Mouse (Mus musculus) MN1 (cell line): ENCODE results near the gene Ppm1n.

ENCODE experiments used
- DNase-seq: peaks from one replicate; pipeline ENCODE4 v3.0.0-alpha.2; 2016; ENCODE audit warnings: low spot score

Gene Ppm1n

DNA sequence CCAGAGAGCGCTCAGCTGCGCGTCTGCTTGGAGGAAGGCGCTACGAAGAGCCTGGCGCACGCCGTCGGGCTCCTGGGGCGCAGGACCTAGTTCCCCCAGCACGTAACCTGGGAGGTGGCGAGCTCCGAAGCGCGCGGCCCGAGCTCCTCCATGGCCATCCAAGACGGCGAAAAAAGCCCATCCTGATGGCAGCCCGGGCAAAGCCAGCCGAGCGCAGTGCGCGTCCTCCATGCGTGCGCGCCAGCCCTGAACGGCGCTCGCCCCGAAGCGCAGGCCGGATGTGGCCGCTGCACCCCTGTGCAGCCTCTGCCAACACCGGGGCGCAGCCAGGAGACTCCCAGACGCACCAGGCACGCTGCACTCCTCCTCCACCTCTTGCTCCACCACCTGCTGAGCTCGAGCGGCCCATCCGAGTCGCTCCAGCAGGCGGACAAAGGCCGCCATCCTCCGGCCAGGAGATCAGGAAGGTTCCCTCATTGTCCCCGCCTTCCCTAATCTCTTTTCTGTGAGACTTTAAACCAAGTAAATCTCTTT, at the start of gene Ppm1n:
Gene Ppm1n, minus strand, starts transcription at position 484 of the 534 bp plus-strand sequence.
- DNase-seq: no peak

DNA sequence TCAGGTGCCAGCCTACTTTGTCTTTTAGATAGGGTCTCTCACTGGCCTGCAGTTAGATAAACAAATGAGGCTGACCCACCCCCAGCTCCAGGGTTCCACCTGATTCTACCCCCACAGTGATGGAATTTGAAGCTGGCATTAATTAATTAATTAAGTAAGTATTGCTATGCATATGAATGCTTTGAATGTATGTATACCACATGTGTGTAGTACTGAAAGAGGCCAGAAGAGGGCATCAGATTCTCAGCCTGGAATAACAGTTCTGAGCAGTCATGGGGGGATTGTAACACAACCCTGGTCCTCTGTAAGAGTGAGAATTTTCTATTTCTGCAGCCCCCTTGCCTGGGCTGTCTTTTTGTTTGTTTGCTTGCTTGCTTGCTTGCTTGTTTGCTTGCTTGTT, 48.6 kb upstream of the Ppm1n start:
- DNase-seq: no peak

DNA sequence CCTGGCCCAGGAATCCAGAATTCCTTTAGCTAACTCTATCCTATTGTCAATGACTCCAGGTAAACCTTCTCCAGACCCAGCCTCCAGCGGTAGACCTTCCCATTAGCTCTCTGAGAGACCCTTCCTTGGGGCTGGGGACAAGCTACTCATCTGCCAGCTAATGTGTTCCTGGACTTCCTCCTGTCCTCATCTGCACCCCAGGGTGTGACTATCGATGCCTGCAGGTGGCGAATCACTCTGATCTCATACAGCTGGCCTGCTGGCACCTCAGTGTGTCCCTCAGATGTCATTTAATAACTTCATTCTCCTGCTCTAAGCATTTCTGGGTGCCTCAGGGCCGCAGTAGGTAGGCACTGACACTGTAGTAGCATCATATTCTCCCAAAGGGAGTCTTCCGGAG, 47.9 kb upstream of the Ppm1n start:
- DNase-seq: no peak

DNA sequence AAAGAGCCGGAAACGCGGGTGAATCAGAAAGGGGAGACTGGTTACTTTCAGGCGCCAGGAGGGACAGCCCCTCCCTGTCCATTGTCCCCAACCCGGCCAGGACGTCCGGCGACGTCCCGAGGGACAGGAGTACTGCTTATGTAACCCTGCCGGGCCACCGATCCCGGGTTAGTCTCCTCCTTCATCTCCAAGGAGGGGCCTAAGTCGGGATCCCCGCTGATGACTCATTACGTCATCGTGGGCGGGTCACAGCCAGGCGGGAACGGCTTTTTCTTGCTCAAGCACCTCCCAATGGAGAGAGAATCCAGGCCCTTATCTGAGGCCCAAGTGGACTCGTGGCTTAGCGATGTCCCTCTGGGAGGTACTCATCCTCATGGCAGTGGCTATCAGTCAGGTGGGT, 47.3 kb upstream of the Ppm1n start:
- peak; percentile 94 for DNase-seq

DNA sequence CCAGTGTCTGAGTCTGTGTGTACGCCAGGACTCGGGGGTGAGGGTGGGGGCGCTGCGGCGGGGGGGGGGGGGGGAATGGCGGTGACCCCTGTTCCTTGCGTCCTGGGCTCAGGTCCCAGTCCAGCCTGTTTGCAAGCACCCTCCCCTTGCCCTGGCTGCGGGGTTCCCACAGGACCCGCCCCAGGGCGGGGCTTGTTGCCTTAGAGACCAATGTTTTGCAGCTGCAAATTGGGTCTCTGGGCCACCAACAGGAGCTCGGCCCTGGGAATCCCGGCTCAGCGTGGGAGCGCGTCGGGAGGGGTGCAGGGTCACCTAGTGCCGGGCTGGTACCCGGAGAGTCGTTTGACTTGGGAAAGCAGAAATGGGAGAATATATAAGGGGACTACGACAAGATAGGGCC, 46.5 kb upstream of the Ppm1n start:
- DNase-seq: peak; percentile 92

DNA sequence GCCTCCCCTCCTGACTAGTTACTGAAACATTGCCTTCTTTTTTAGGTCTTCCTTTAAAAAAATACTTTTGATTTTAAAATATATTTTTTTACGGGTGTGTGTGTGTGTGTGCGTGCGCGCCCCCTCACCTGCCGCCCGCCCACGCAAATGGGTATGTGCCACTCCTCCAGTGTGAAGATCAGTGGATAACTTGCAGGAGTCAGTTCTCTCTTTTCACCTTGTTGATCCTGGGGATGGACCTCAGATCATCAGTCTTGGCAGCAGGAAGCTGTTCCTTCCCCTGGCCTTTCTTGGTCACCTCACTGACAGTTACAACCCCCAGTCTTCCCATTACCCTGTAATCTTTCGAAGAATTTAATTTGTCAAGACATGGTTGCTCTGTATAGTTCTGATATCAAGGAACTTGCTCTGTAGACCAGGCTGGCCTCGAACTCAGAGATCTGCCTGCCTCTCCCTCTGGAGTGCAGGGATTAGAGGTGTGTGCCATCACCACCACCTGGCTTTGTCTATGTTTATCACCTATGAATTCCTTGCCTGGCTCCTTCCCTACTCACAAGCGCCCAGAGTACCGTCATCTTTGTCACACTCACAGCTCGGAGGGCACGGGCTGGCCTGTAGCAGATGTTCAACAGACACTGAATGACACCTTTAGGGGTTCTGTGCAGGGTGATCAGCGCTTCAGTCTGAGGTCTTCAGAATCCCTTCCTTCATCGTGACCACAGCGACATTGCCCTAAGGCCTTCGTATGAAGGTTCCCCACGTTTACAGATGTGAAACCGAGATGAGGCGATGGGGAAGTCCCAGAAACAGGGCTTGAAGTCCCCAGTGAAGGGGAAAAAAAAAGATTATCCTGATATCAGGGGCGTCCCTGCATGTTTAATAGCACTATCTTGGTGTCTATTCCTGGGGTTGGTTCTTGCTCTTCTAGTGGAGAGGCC, 45.7 kb upstream of the Ppm1n start:
- DNase-seq: no peak

DNA sequence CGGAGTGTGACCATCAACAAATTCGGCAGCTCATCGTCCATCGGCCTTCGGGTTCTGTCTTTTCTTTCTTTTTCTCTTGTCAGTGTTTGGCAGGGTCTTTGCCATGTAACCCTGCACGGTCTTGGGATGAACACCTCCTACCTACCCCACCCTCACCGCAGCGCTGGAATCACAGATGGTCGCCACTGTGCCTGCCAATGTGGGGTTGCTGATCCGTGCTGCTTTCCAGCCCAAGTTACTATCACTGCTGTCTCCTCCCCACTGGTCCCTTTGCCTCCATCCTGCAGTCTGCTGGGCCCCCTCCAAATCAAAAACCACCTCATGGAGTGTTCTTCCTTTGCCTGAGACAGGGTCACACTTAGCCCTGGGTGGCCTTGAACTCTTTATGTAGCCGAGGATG, 44.4 kb upstream of the Ppm1n start:
- no peak for DNase-seq

DNA sequence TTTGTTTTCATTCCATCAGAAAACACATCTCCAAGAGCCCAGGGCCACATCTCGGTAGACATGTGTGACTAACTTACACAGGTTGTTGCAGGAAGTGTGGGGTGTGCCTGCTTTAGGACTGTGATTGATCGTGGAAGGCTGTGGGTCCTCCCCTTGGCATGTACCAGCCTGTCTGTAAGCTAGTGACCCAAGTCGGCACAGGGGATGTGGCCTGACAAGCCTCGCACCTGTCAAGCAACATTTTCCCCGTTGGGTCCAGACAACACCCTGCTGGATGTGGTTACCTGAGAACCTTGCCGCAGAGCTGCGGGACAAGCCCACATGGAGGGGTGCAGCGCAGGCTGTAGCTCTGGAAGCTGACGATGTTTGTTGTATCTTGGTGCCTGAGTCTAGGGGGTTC, 42.6 kb upstream of the Ppm1n start:
- no peak for DNase-seq

DNA sequence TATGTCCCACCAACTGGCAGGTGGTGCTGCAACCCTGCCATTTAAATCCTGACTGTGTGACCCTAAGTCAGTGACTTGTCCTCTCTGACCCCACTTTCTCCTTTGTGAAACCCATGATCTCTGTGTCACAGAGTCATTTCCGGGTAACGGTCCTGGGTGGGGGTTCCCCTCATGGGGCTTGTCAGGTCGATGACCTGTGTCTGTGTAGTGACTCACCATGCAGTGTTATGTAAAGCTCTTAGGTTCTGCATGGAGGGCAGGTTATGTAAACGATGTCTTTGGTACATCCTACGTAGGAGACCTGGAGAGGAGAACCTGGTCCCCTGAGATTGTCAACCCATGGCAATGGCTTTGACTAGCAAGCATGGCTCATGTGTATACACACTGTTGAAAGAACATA, 41.6 kb upstream of the Ppm1n start:
- DNase-seq: no peak

DNA sequence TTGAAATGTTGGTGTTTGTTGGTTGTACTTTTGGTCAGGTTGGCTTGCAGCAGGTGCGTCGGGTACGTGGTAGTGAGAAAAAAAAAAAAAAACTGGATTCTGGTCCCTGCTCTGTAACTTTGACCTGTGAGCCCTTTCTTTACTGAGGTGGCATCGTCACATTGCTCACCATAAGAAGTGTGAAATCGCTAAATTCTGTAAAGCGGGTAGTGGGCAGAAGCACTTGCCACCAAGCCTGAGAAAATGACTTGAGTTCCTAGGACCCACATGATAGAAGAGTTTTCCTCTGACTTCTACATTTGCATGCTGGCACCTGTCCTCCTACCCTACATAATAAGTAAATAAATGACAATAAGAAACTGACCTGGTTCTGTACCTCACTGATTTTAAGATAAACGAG, 40.8 kb upstream of the Ppm1n start:
- no peak for DNase-seq

DNA sequence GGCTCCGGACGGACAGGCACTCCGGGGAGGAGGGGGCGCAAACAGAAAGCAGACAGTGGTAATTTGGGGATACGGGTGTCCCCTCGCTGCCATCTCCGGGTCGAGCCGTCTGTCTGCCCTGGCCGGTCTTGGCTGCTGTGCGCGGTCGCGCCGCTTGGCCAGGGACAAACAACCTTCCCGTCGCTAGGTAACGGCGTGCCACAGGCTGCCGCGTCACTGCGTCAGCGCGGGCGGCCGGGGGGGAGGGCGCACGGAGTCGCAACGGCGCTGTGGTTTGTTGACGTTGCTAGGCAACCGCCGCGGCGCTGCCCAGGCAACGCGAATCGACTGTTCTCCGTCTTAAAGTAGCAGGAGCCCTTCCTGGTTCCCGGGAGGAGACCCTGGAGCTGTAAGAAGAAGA, 40.0 kb upstream of the Ppm1n start:
- peak; percentile 97 for DNase-seq

DNA sequence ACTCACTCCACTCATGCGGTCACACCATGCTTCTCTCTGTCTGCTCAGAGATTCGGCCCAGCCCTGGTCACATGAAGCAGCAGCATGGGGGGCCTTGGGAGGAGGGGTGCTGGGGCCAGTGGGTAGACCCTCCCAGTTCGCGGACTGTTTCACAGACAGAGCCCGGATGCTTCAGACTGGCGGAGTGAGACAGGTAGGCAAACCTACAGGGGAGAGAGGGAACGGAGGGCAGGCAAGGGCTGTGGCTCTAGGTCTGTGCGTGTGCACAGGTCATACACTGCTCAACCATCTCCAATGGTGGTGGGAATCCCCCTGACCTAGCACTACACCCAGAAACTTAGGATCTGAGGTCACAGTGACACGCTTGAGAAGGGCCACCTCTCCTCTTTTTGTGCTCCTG, 39.6 kb upstream of the Ppm1n start:
- peak; percentile 32 for DNase-seq

DNA sequence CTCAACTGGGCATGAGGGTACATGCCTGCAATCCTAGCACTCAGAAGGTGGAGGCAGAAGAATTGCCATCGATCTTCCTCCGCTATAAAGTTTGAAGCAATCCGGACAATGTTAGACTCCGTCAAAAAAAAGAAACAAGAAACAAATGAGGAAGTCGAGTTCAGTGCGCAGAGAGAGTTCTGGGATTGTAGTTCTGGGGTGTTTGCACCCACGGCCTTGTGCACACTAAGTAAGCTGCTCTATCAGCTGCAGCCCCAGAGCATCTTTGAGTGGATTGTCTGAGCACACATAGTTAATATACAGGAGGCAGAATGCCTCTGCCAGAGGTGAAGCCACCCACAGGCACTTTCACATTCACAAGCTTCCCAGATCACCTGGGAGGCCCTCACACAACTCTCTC, 38.8 kb upstream of the Ppm1n start:
- no peak for DNase-seq

DNA sequence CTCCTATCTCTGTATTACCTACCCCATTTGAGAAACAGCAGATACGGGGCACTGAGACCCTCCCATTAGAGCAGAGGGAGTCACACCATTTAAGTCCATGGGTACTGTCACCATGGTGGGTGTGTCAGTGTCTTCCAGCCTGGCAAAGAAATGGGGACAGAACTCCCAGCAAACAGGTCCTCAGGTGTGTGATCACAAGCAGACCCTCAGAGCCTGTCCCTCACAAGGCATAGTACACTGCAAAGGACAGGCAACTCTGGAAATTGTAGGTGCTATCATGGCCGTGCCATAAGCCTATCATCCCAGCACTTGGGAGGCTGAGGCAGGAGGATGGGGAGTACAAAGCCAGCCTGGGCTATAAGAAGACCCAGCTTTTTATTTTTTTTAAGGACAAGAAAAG, 38.3 kb upstream of the Ppm1n start:
- DNase-seq: no peak

DNA sequence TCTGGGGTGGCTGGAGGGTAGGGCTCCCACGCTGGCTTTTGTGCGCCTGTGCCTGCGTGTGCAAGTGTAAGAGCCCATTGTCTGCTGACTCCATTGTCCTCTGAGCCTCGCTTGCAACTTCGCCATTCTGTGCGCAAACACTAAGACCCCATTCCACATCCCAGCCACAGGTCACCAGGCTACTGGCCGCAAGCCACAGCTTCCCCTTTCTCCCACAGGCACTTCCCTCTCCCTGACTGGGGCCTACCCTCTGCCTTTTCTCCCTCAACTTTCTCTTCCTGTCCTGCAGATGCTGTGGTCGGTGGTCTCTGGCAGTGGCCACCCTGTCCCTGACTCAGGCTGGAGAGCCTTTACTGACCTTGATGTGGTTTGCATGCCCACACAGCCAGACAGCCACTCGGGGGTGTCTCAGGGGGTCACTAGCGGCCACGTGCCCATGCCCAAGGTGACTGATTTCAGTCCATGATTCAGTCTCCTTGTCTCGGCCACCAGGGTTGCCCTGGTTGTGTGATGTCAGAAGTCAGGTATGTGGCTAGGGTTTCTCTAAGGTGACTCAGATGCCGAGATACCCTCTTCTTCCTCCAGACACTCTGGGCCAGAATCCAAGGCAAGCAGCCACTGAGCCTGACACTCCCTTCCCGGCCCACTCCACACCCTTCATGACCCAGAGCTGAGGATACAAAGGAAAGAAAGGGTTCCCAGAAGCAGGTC, 36.7 kb upstream of the Ppm1n start:
- DNase-seq: no peak

DNA sequence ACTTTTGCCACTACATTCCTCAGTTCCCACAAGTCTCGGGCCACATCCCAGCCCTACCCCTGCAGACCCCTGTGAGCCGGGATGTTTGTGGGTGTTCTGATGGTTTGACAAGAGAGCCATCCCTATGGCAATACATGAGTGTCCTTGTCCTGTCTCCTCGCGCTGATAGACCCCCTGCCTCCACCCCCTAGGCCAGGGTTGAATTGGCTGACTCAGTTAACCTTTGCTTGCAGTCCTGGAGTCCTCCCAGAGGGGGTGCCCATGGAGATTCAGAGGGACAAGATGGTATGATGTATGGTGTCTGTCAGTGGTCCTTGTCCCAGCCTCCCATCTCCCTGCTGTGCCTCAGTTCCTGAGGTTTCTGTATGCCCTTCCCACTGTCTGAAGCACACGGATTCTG, 34.2 kb upstream of the Ppm1n start:
- no peak for DNase-seq

DNA sequence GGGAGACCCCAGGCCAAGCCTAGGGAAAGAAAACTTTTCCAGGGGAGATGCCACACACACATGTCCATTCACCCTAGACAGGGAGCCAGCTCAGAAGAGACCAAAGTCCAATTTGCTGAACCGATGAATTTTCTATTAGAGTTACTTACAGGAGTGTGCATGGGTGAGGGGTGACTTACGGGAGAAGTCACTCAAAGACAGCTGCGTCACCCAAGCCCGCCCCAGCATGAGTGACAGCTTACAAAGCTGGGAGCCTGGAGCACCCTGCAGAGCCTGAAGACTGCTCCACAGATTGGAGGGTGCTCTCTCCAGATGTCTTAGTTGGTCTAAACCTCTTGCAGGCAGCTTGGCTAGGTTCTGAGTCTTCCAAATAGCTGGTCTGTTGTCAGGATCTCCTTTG, 32.1 kb upstream of the Ppm1n start:
- DNase-seq: no peak

DNA sequence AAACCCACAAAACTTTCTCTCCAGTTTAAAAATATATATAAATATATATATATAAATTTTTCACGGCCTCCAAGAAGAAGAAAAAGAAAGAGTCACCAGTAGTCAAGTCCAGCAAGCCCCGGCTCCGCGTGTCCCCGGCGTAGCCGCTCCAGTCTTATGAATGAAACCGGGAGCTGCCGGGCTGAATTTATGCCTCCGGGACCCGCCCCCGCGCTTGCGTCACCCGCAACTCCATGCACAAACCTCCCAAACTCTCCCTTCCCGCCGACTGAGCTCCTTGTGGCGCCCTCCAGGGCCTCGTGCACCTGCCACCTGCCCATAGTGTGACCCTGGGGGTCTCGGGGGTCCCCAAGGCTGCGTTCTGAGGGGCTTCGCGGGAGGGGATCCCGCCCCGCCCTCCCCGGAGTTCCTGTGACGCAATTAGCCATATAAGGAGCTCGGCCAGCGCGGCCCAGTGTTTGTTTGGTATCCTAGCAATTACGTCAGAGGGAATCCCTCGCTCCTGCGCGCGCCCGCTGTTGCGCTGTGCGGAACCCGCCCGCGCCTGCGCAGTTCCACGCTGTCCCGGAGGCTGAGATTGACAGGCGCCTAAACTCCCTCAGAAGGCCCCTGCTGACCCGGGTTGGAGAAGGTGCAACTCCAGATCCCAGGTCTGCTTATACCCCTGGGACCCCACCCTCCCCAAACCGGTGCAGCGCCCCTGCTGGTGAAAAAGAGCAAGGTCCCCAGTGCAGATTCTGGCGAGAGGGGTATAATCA, 30.2 kb upstream of the Ppm1n start, which contains the start of gene Fosb:
Gene Fosb, minus strand, starts transcription at position 168 of the 758 bp plus-strand sequence.
- DNase-seq: peak; percentile 96

DNA sequence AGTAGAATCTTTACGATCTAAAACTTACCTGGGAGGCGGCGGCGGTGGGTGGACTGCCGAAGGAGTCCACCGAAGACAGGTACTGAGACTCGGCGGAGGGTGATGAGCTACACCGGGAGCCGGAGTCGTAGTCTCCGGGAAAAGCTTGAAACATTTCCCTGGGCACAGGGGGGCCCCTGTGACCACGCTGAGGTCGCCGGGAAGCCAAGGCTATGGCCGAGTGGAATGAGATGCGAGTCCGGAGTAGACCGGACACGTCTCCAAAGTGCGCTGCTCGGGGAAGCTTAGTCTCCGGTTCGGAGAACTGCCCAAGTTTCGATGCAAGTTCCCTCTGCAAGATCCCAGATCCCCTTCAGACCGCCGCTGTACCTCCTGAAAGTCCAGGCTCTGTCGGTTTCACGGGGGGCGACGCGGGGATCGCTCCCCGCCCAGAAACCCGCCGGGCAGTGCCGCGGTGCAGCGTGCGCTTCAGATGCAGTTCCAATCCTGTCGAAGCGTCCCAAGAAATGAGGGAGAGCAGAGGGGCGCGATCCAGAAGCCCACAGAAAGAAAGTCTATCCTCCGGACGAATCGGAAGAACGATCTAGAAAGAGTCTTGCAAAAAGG, 29.5 kb upstream of the Ppm1n start:
- no peak for DNase-seq

DNA sequence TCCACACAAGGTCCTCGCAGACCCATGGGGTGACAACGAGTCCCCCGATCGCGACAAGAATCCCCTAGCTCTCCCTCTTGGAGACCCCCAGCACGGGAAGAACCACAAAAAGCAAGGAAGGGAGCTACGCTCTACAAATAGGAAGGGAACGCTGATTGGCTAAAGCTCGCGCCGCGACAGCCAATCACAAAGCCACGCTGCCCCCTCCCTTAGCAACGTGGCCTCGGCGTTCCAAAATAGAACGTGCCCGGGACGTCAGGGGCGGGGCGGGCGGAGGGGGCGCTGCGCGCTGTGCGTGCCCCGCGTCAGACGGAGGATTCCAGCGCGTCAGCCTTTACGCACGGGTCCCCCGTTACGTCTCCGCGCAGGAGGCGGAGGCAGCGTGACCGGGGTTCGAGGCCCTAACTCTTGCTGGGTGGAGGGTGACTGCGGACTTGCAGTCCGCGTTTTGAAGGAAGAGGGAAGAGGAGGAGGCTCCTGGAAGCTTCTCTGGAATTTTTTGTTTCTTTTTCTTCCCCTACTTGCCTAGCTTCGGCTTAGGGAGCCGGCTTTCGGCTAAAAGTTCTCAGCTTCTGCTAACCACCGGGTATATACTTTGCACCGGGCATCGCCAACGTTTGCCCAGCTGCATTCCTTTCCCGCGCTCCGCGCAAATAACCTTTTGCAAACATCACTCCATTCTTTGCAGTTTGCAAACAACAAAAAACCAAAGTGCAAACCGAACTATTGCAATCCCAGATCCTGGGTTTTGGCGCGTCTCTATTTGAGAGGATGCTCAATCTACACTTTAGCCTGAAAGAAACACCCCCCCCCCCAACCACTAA, 28.8 kb upstream of the Ppm1n start:
- peak; percentile 94 for DNase-seq
